Mouse (Mus musculus): Measurements from ENCODE around the gene Olfr171.
"Not testable (repeated sequence)": the region's sequence is repeated elsewhere in the genome, so short reads cannot be mapped to it uniquely, and the experiment has no call there.

Olfr171 gene

DNA sequence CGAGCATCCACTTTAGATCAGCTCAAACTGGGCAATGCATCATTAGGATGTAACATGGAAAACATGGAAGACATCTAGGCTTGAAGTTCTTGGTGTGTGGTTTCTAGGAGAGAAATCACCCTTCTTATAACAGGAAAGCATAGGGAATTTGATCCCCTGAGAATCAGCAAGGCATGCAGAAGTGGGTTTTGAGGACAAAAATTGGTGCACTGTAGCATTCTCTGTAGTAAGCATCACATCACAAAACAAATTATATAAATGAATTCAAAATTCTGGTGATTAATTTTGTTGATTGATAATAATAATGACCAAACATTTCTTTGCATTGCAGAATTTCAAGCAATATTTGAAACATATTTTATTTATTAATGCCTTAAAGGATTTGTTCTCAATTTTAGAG lies at the start of gene Olfr171:
Gene Olfr171, minus strand, starts transcription at position 101 of the 400 bp plus-strand sequence.
- no peak for DNase-seq

DNA sequence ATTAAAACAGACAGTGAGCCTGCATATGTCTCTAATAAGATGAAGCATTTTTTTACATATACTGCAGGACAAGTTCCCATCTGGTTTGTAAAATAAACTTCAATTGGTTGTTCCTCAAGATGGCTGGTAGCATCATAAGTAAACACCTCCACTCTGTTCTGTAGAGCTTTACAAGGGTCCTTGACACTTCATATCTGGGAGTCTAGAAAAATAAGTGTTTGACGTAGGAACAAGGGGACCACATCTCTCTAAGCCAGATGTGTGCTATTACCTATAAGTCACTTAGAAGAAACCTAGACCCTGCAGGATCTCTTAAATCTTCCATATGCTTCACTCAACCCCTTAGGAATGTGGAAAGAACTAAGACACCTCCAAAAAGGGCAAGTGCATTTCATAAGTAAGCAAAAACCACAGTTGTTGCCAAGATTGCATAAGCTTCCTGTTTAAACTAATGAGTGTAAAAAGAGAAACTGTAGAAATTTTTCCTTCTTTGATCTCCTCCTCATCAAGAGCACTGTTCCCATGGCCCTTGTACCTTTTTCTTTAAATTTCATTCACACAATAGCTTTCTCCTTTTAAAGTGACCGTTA lies 41.1 kb upstream of the Olfr171 start:
- DNase-seq = no peak

DNA sequence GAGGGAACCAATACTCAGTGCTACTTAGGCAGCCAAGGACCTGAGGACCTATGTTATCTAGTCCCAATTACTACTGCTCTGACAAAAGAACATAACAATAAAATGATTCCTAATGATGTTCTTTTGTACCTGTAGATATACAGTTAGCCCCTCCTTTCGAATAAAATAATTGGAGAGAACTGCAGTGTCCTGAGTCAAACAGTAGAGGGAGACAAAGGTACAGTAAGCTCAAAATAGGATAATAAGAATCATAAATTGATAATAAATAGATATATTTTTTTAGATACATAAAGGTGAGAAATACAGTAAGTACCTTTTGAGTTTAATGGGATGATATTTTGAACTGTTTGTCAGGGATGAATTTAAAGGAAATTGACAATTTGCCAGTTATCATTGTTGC lies 36.6 kb upstream of the Olfr171 start:
- no peak for DNase-seq

DNA sequence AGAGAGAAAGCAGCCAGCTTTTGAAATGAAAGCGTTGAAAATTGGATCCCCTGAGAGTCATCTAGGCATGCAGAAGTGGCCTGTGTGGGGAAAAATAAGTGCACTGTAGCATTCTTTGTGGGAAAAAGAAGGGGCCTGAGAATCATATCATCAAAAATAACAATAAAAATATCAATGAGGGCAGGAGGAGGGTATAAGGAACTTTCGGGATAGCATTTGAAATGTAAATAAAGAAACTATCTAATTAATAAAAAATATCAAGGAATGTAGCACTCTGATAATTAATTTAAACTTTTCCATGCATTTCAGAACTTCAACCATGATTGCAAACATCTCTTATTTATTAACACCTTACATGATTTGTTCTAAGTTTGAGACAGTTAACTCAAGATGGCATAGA lies 17.9 kb downstream of the Olfr171 start, which contains the start of gene Olfr170:
Gene Olfr170, minus strand, starts transcription at position 101 of the 400 bp plus-strand sequence.
- DNase-seq = not testable (repeated sequence)

DNA sequence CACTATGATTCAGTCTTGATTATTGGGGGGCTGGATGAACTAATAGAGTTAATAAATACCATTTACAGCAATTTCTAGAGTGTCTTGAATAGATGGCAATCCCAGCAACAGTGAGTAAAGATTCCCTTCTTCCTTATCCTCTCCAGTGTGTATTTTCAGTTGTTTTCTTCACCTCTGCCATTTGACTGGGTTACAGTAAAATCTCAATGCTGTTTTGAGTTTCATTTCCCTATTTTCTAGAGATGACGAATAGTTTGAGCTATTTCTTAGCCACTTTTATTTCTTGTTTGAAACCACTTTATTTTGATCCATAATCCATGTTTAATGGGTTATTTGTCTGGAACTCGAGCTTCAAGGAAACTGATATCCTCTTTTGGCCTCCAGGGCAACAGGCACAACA lies 26.6 kb downstream of the Olfr171 start:
- no peak for DNase-seq

All from thymus, postnatal 14 days (tissue).